Mouse (Mus musculus): Measurements from ENCODE around the gene Gm20388. TPM values are rescaled to one million over a fixed set of nuclear protein-coding genes. Genes with fewer than 3 reads are reported as not detected.
A peak's percentile ranks its signal among the peaks of the same experiment; 100 is the strongest.

The Gm20388 gene
- polyA plus RNA-seq, 2 experiments, result 8.5 TPM; not detected in 1

DNA sequence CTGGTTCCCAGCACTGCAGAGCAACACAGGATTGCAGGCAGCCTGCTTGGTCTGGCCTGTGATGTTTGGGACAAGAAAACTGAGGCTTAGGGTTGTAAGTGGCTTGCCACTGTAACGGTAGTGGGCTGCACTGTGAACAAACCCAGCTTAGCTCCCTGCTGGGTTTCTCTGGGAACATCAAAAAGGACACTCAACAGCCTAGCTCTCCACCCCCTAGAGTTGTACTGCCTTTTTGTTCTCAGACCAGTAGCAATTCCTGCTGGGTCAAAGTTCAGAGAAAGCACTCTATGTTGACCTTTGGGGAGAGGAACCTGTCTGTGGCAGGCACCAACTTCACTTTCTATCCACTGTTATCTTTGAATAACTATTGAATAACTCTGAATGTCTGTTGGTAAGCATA, 3423.8 kb downstream of the Gm20388 start:
- no peak overlapping the region; a peak in 1 of 4 replicates for H3K4me3 ChIP-seq (ENCODE audit: insufficient read depth in 1 of 2, low read depth in 2 of 2, low read length in 2 of 2)
- no peaks in the 10 kb centered on the region for H3K27me3 ChIP-seq (ENCODE audit: control insufficient read depth, insufficient read depth, low read length)
- no peaks in the 10 kb centered on the region for H3K36me3 ChIP-seq (replicated peaks; ENCODE audit: control insufficient read depth, insufficient read depth, low read depth)
- no peak overlapping the region for H3K9ac ChIP-seq (replicated peaks)
- peak overlapping the region; percentile 76 for H3K4me2 ChIP-seq (ENCODE audit: low read depth)
- no peak overlapping the region for H3K27ac ChIP-seq
- ATAC-seq (ENCODE audit: insufficient read depth) (no peak), DNase-seq (ENCODE audit: low read depth in 3 of 3, low spot score in 3 of 3) (no peak)
- TF ChIP-seq EP300 (IDR thresholded peaks at IDR 0.05; ENCODE audit: low read depth), result no peak
- no peak for TF ChIP-seq CTCF (IDR thresholded peaks at IDR 0.05; ENCODE audit: low read depth)
- 28% methylated on average over 1 of the region's 1 CpGs for WGBS (ENCODE audit: insufficient replicate concordance)
- no peaks in the 10 kb centered on the region for H3K9me3 ChIP-seq (ENCODE audit: control insufficient read depth, low read length)
- peaks cover 12 to 24% of the 10 kb centered on the region in 2 experiments; a peak in 3 of 4 replicates for H3K4me1 ChIP-seq (replicated peaks; ENCODE audit: control insufficient read depth in 2 of 2, insufficient read depth in 2 of 2, low read length in 1 of 2)

- Histone ChIP-seq H3K36me3 (replicated peaks; ENCODE audit: control insufficient read depth, insufficient read depth, low read depth) (no peaks in the 10 kb centered on the region), H3K27me3 (ENCODE audit: control insufficient read depth, insufficient read depth, low read length) (no peaks in the 10 kb centered on the region), H3K9ac (replicated peaks) (no peak overlapping the region), H3K4me3 (ENCODE audit: insufficient read depth in 1 of 2, low read depth in 2 of 2, low read length in 2 of 2) (no peak overlapping the region), H3K4me1 (replicated peaks; ENCODE audit: control insufficient read depth in 2 of 2, insufficient read depth in 2 of 2, low read length in 1 of 2) (peaks cover 7 to 8% of the 10 kb centered on the region in 2 experiments; a peak in 2 of 4 replicates), H3K9me3 (ENCODE audit: control insufficient read depth, low read length) (no peaks in the 10 kb centered on the region), H3K4me2 (ENCODE audit: low read depth) (no peak overlapping the region), H3K27ac (no peak overlapping the region)
- WGBS (ENCODE audit: insufficient replicate concordance), result 68% methylated on average over 3 of the region's 3 CpGs
- TF ChIP-seq EP300 (IDR thresholded peaks at IDR 0.05; ENCODE audit: low read depth), result no peak
- no peak for TF ChIP-seq CTCF (IDR thresholded peaks at IDR 0.05; ENCODE audit: low read depth)
- no peak for ATAC-seq (ENCODE audit: insufficient read depth)
- DNase-seq (ENCODE audit: low read depth in 3 of 3, low spot score in 3 of 3), result no peak
Observed at GRCm38 (mm10) chr8:123337475-123337874, 3426.8 kb downstream of the Gm20388 start.

DNA sequence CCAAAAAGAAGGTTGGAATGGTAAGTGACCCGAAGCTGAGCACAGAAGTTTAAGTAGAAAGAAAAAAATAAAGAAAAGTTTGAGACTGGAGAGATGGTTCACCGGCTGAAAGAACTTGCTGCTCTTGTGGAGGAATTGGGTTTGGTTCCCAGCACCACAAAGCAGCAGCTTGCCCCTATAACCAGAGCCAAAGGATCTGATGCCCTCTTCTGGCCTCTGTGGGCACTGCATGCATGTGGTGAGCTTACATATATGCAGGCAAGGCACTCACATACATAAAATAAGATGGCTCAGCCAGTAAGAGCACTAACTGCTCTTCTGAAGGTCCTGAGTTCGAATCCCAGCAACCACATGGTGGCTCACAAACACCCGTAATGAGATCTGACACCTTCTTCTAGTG, 3429.4 kb downstream of the Gm20388 start:
- Histone ChIP-seq H3K27me3 (ENCODE audit: control insufficient read depth, insufficient read depth, low read length) (no peaks in the 10 kb centered on the region), H3K36me3 (replicated peaks; ENCODE audit: control insufficient read depth, insufficient read depth, low read depth) (no peaks in the 10 kb centered on the region), H3K4me2 (ENCODE audit: low read depth) (no peak overlapping the region), H3K27ac (no peak overlapping the region), H3K9me3 (ENCODE audit: control insufficient read depth, low read length) (no peaks in the 10 kb centered on the region), H3K4me1 (replicated peaks; ENCODE audit: control insufficient read depth in 2 of 2, insufficient read depth in 2 of 2, low read length in 1 of 2) (peaks cover 0 to 6% of the 10 kb centered on the region in 2 experiments; a peak in 2 of 4 replicates), H3K9ac (replicated peaks) (no peak overlapping the region), H3K4me3 (ENCODE audit: insufficient read depth in 1 of 2, low read depth in 2 of 2, low read length in 2 of 2) (no peak overlapping the region)
- DNase-seq (ENCODE audit: low read depth in 3 of 3, low spot score in 3 of 3) (no peak), ATAC-seq (ENCODE audit: insufficient read depth) (no peak)
- TF ChIP-seq CTCF (IDR thresholded peaks at IDR 0.05; ENCODE audit: low read depth), result peak; percentile 68
- no peak for TF ChIP-seq EP300 (IDR thresholded peaks at IDR 0.05; ENCODE audit: low read depth)
- WGBS (ENCODE audit: insufficient replicate concordance), result 81% methylated on average over 4 of the region's 4 CpGs

GRCm38 (mm10) chr8:123341040-123342015, 3430.7 kb downstream of the Gm20388 start:
- WGBS (ENCODE audit: insufficient replicate concordance), result 53% methylated on average over 27 of the region's 27 CpGs
- Histone ChIP-seq H3K27me3 (ENCODE audit: control insufficient read depth, insufficient read depth, low read length) (no peaks in the 10 kb centered on the region), H3K9me3 (ENCODE audit: control insufficient read depth, low read length) (no peaks in the 10 kb centered on the region), H3K4me1 (replicated peaks; ENCODE audit: control insufficient read depth in 2 of 2, insufficient read depth in 2 of 2, low read length in 1 of 2) (peaks cover 0 to 6% of the 10 kb centered on the region in 2 experiments; a peak in 2 of 4 replicates), H3K36me3 (replicated peaks; ENCODE audit: control insufficient read depth, insufficient read depth, low read depth) (no peaks in the 10 kb centered on the region), H3K4me2 (ENCODE audit: low read depth) (0 out of 2 replicates have a peak overlapping the region, but pooled peaks have one; percentile 4), H3K27ac (no peak overlapping the region), H3K9ac (replicated peaks) (no peak overlapping the region), H3K4me3 (ENCODE audit: insufficient read depth in 1 of 2, low read depth in 2 of 2, low read length in 2 of 2) (no peak overlapping the region)
- ATAC-seq (ENCODE audit: insufficient read depth), result peak; percentile 62
- TF ChIP-seq EP300 (IDR thresholded peaks at IDR 0.05; ENCODE audit: low read depth) (no peak), CTCF (IDR thresholded peaks at IDR 0.05; ENCODE audit: low read depth) (no peak)
- DNase-seq (ENCODE audit: low read depth in 3 of 3, low spot score in 3 of 3), result no peak

DNA sequence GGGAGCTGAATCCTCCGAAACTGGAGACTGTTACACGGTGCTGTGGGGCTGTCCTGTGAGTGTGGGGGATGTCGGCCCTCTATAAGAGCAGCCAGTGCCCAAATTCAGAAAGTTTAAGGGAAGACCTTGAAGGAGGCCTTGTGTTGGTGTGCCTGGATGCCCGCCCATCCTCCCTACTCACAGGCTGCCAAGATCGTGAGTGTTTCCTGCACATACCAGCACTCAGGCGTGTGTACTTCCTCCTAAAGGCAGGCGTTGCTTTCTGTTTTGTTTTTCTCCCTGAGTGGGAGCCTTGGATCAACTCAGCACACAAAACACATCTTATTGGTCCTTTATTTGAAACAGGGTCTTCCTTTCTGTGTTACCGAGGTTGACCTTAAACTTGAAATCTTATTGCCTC, 3431.6 kb downstream of the Gm20388 start:
- WGBS (ENCODE audit: insufficient replicate concordance), result 52% methylated on average over 8 of the region's 8 CpGs
- Histone ChIP-seq H3K9ac (replicated peaks) (no peak overlapping the region), H3K4me3 (ENCODE audit: insufficient read depth in 1 of 2, low read depth in 2 of 2, low read length in 2 of 2) (no peak overlapping the region), H3K4me1 (replicated peaks; ENCODE audit: control insufficient read depth in 2 of 2, insufficient read depth in 2 of 2, low read length in 1 of 2) (peaks cover 0 to 6% of the 10 kb centered on the region in 2 experiments; a peak in 2 of 4 replicates), H3K4me2 (ENCODE audit: low read depth) (no peak overlapping the region), H3K27me3 (ENCODE audit: control insufficient read depth, insufficient read depth, low read length) (no peaks in the 10 kb centered on the region), H3K36me3 (replicated peaks; ENCODE audit: control insufficient read depth, insufficient read depth, low read depth) (no peaks in the 10 kb centered on the region), H3K27ac (no peak overlapping the region), H3K9me3 (ENCODE audit: control insufficient read depth, low read length) (no peaks in the 10 kb centered on the region)
- ATAC-seq (ENCODE audit: insufficient read depth) (no peak), DNase-seq (ENCODE audit: low read depth in 3 of 3, low spot score in 3 of 3) (no peak)
- TF ChIP-seq CTCF (IDR thresholded peaks at IDR 0.05; ENCODE audit: low read depth) (no peak), EP300 (IDR thresholded peaks at IDR 0.05; ENCODE audit: low read depth) (no peak)

Measured in liver, embryonic 14.5 days (tissue).